Mouse (Mus musculus): ENCODE results near the gene Espn. TPM values are rescaled to one million over a fixed set of nuclear protein-coding genes. Genes with fewer than 3 reads are reported as not detected.

Gene Espn
- polyA plus RNA-seq, 2 experiments: 1.7 TPM

GRCm38 (mm10) chr4:152158585-152159284 lies 6.6 kb upstream of the Espn start, which contains the start of gene Hes2:
Gene Hes2 (plus strand): TSS chr4:152158867.
- peaks cover 68% of the 10 kb centered on the region for H3K27me3 ChIP-seq (ENCODE audit: control insufficient read depth, insufficient read depth, low read length)
- no peak within 1 kb of the TSS for H3K9ac ChIP-seq (ENCODE audit: low read depth, low read length, severe bottlenecking)
- peaks cover 8% of the 10 kb centered on the region; the same call in 1 of the 2 replicates for H3K4me1 ChIP-seq (ENCODE audit: control insufficient read depth, insufficient read depth, low read length)
- no peak for TF ChIP-seq POLR2A (IDR thresholded peaks at IDR 0.05; ENCODE audit: borderline replicate concordance, extremely low read depth, insufficient read depth, insufficient read length)
- no peak for DNase-seq (ENCODE audit: low spot score)
- no peaks in the 10 kb centered on the region for H3K9me3 ChIP-seq (ENCODE audit: control insufficient read depth, low read length)
- no peaks in the 10 kb centered on the region for H3K36me3 ChIP-seq (ENCODE audit: control insufficient read depth, insufficient read depth, low read length)
- no peak within 1 kb of the TSS for H3K27ac ChIP-seq (replicated peaks; ENCODE audit: low read depth, low read length)
- H3K4me2 ChIP-seq (replicated peaks; ENCODE audit: low read depth, low read length, severe bottlenecking): peak within 1 kb of the TSS; percentile 28; the same call in 1 of the 2 replicates
- H3K4me3 ChIP-seq (replicated peaks; ENCODE audit: low read length): peak within 1 kb of the TSS; percentile 15; the same call in 1 of the 2 replicates
- no peak for ATAC-seq (ENCODE audit: low FRiP score, low read depth)
- WGBS: 4% methylated on average over 34 of the region's 35 CpGs

- no peak for TF ChIP-seq POLR2A (IDR thresholded peaks at IDR 0.05; ENCODE audit: borderline replicate concordance, extremely low read depth, insufficient read depth, insufficient read length)
- no peaks in the 10 kb centered on the region for H3K9me3 ChIP-seq (ENCODE audit: control insufficient read depth, low read length)
- H3K4me2 ChIP-seq (replicated peaks; ENCODE audit: low read depth, low read length, severe bottlenecking): peak overlapping the region; percentile 28; the same call in 1 of the 2 replicates
- H3K9ac ChIP-seq (ENCODE audit: low read depth, low read length, severe bottlenecking): no peak overlapping the region
- no peak for ATAC-seq (ENCODE audit: low FRiP score, low read depth)
- H3K4me3 ChIP-seq (replicated peaks; ENCODE audit: low read length): peak overlapping the region; percentile 15; the same call in 1 of the 2 replicates
- DNase-seq (ENCODE audit: low spot score): no peak
- H3K27ac ChIP-seq (replicated peaks; ENCODE audit: low read depth, low read length): no peak overlapping the region
- peaks cover 76% of the 10 kb centered on the region for H3K27me3 ChIP-seq (ENCODE audit: control insufficient read depth, insufficient read depth, low read length)
- 14% methylated on average over 21 of the region's 21 CpGs for WGBS
- H3K4me1 ChIP-seq (ENCODE audit: control insufficient read depth, insufficient read depth, low read length): peaks cover 12% of the 10 kb centered on the region
- no peaks in the 10 kb centered on the region for H3K36me3 ChIP-seq (ENCODE audit: control insufficient read depth, insufficient read depth, low read length)
These were observed 5.8 kb upstream of the Espn start for GRCm38 (mm10) chr4:152157779-152158584.

GRCm38 (mm10) chr4:152155019-152155418 lies 2.8 kb upstream of the Espn start:
- 67% methylated on average over 4 of the region's 4 CpGs for WGBS
- Histone ChIP-seq H3K27ac (replicated peaks; ENCODE audit: low read depth, low read length) (no peak overlapping the region), H3K36me3 (ENCODE audit: control insufficient read depth, insufficient read depth, low read length) (no peaks in the 10 kb centered on the region), H3K9me3 (ENCODE audit: control insufficient read depth, low read length) (no peaks in the 10 kb centered on the region), H3K4me1 (ENCODE audit: control insufficient read depth, insufficient read depth, low read length) (peaks cover 12% of the 10 kb centered on the region), H3K4me2 (replicated peaks; ENCODE audit: low read depth, low read length, severe bottlenecking) (no peak overlapping the region), H3K4me3 (replicated peaks; ENCODE audit: low read length) (no peak overlapping the region), H3K9ac (ENCODE audit: low read depth, low read length, severe bottlenecking) (no peak overlapping the region), H3K27me3 (ENCODE audit: control insufficient read depth, insufficient read depth, low read length) (peaks cover 83% of the 10 kb centered on the region)
- DNase-seq (ENCODE audit: low spot score) (no peak), ATAC-seq (ENCODE audit: low FRiP score, low read depth) (no peak)
- TF ChIP-seq POLR2A (IDR thresholded peaks at IDR 0.05; ENCODE audit: borderline replicate concordance, extremely low read depth, insufficient read depth, insufficient read length): no peak

- H3K27ac ChIP-seq (replicated peaks; ENCODE audit: low read depth, low read length): no peak overlapping the region
- DNase-seq (ENCODE audit: low spot score): peak; percentile 75
- WGBS: 2% methylated on average over 23 of the region's 23 CpGs
- 0 out of 2 replicates have a peak, but pooled peaks have one; percentile 10 for ATAC-seq (ENCODE audit: low FRiP score, low read depth)
- TF ChIP-seq POLR2A (IDR thresholded peaks at IDR 0.05; ENCODE audit: borderline replicate concordance, extremely low read depth, insufficient read depth, insufficient read length): no peak
- peaks cover 7% of the 10 kb centered on the region for H3K4me1 ChIP-seq (ENCODE audit: control insufficient read depth, insufficient read depth, low read length)
- H3K36me3 ChIP-seq (ENCODE audit: control insufficient read depth, insufficient read depth, low read length): no peaks in the 10 kb centered on the region
- H3K4me3 ChIP-seq (replicated peaks; ENCODE audit: low read length): peak overlapping the region; percentile 13; the same call in 1 of the 2 replicates
- peaks cover 73% of the 10 kb centered on the region for H3K27me3 ChIP-seq (ENCODE audit: control insufficient read depth, insufficient read depth, low read length)
- H3K4me2 ChIP-seq (replicated peaks; ENCODE audit: low read depth, low read length, severe bottlenecking): peak overlapping the region; percentile 43
- no peak overlapping the region for H3K9ac ChIP-seq (ENCODE audit: low read depth, low read length, severe bottlenecking)
- H3K9me3 ChIP-seq (ENCODE audit: control insufficient read depth, low read length): no peaks in the 10 kb centered on the region
These were observed 1.6 kb upstream of the Espn start for GRCm38 (mm10) chr4:152153771-152154177.

GRCm38 (mm10) chr4:152151451-152151965 lies 663 bp downstream of the Espn start:
- peaks cover 54% of the 10 kb centered on the region for H3K27me3 ChIP-seq (ENCODE audit: control insufficient read depth, insufficient read depth, low read length)

More at GRCm38 (mm10) chr4:152151451-152151965, 663 bp downstream of the Espn start:
- ATAC-seq (ENCODE audit: low FRiP score, low read depth): 0 out of 2 replicates have a peak, but pooled peaks have one; percentile 3
- peak overlapping the region; percentile 39 for H3K4me3 ChIP-seq (replicated peaks; ENCODE audit: low read length)
- H3K36me3 ChIP-seq (ENCODE audit: control insufficient read depth, insufficient read depth, low read length): no peaks in the 10 kb centered on the region
- peaks cover 4% of the 10 kb centered on the region; the same call in 1 of the 2 replicates for H3K4me1 ChIP-seq (ENCODE audit: control insufficient read depth, insufficient read depth, low read length)
- H3K4me2 ChIP-seq (replicated peaks; ENCODE audit: low read depth, low read length, severe bottlenecking): peak overlapping the region; percentile 57
- TF ChIP-seq POLR2A (IDR thresholded peaks at IDR 0.05; ENCODE audit: borderline replicate concordance, extremely low read depth, insufficient read depth, insufficient read length): no peak
- H3K9me3 ChIP-seq (ENCODE audit: control insufficient read depth, low read length): no peaks in the 10 kb centered on the region
- no peak overlapping the region for H3K27ac ChIP-seq (replicated peaks; ENCODE audit: low read depth, low read length)
- H3K9ac ChIP-seq (ENCODE audit: low read depth, low read length, severe bottlenecking): no peak overlapping the region
- no peak for DNase-seq (ENCODE audit: low spot score)
- 23% methylated on average over 7 of the region's 7 CpGs for WGBS

All from limb, embryonic 14.5 days (tissue).